In genomic region chr11:98655076-98655475, GRCm38 (mm10) we compare ENCODE assay signal across 10 mouse cellular contexts. TPM values are rescaled to one million over a fixed set of nuclear protein-coding genes. Genes with fewer than 3 reads are reported as not detected.
DNase-seq lines count a peak whose midpoint lies in the region; ATAC-seq and TF ChIP-seq lines count a peak whose summit lies in the region.
"Not testable (repeated sequence)": the region's sequence is repeated elsewhere in the genome, so short reads cannot be mapped to it uniquely, and the experiment has no call there.
"Had no signal": no experiment of that assay in that cellular context is flagged by ENCODE, and none has a peak within 500 bp of the region (broad histone marks: within the 10 kb centered on the region; RNA-seq: fewer than 3 reads in every experiment).

No protein-coding gene starts in this region.

- H3K36me3 ChIP-seq in heart, embryonic 12.5 days; kidney, embryonic 16.5 days (ENCODE audit: insufficient read depth, low read length); liver, postnatal 0 days (replicated peaks; ENCODE audit: insufficient read depth, low read length); neural tube, embryonic 11.5 days (ENCODE audit: control insufficient read depth, insufficient read depth, low read length); testis, adult 2 months (ENCODE audit: control insufficient read depth, insufficient read depth, low read length): not testable (repeated sequence)

- peak; percentile 80 for TF ChIP-seq CTCF in liver, postnatal 0 days (IDR thresholded peaks at IDR 0.05; ENCODE audit: low read depth)
- peak; percentile 78; the same call in 1 of the 2 replicates for TF ChIP-seq CTCF in testis, adult 2 months (IDR thresholded peaks at IDR 0.05; ENCODE audit: control insufficient read depth, insufficient read depth, insufficient replicate concordance, low read depth, low read length)

- not testable (repeated sequence) for H3K4me3 ChIP-seq in heart, embryonic 12.5 days; kidney, embryonic 16.5 days (ENCODE audit: low read length); liver, postnatal 0 days (ENCODE audit: low read depth, low read length); neural tube, embryonic 11.5 days (ENCODE audit: low read depth, low read length)
- H3K4me3 ChIP-seq in testis, adult 2 months (ENCODE audit: control insufficient read depth, low read depth, low read length) = peak overlapping the region; percentile 44; the same call in 1 of the 2 replicates

- H3K27ac ChIP-seq in heart, embryonic 12.5 days (ENCODE audit: poor library complexity, severe bottlenecking); kidney, embryonic 16.5 days (ENCODE audit: low read length); liver, postnatal 0 days (ENCODE audit: low read depth); neural tube, embryonic 11.5 days (ENCODE audit: low read depth, low read length); testis, adult 2 months (ENCODE audit: control insufficient read depth, insufficient read depth, low read depth, low read length): not testable (repeated sequence)

- 0 out of 2 replicates have a peak, but pooled peaks have one; percentile 6 for ATAC-seq in heart, embryonic 12.5 days (ENCODE audit: insufficient number of reproducible peaks, low FRiP score)
- peak; percentile 42; the same call in 1 of the 2 replicates for ATAC-seq in kidney, embryonic 16.5 days (ENCODE audit: low FRiP score, low TSS enrichment)
- ATAC-seq in liver, postnatal 0 days = peak; percentile 56
- ATAC-seq in neural tube, embryonic 11.5 days (ENCODE audit: insufficient read depth, low FRiP score, low TSS enrichment) = not testable (repeated sequence)

- not testable (repeated sequence) for TF ChIP-seq POLR2A in testis, adult 2 months (IDR thresholded peaks at IDR 0.05; ENCODE audit: control insufficient read depth, low read depth, low read length)

- peak; percentile 75 for DNase-seq in CD4-positive, CD25-positive, alpha-beta regulatory T cell, adult 2 months (ENCODE audit: low read depth, low spot score)
- DNase-seq in adrenal gland, postnatal 14 days = peak; percentile 80
- DNase-seq in embryo, embryonic 9.5 days (ENCODE audit: extremely low spot score) = peak; percentile 53
- DNase-seq in liver, postnatal 0 days = peak; percentile 69
- peak; percentile 50 for DNase-seq in neural tube, embryonic 11.5 days (ENCODE audit: low spot score)

- not testable (repeated sequence) for H3K4me1 ChIP-seq in heart, embryonic 12.5 days (replicated peaks); kidney, embryonic 16.5 days (ENCODE audit: insufficient read depth, low read length); liver, postnatal 0 days (ENCODE audit: insufficient read depth); neural tube, embryonic 11.5 days (ENCODE audit: control insufficient read depth, insufficient read depth, low read length); testis, adult 2 months (ENCODE audit: control insufficient read depth, insufficient read depth, low read length)

- H3K9me3 ChIP-seq in heart, embryonic 12.5 days (replicated peaks); kidney, embryonic 16.5 days (ENCODE audit: low read length); liver, postnatal 0 days (ENCODE audit: low read length); neural tube, embryonic 11.5 days (ENCODE audit: control insufficient read depth, low read length): not testable (repeated sequence)

- not testable (repeated sequence) for H3K4me2 ChIP-seq in heart, embryonic 12.5 days; kidney, embryonic 16.5 days (replicated peaks; ENCODE audit: low read depth, low read length); liver, postnatal 0 days (ENCODE audit: low read depth, low read length); neural tube, embryonic 11.5 days (ENCODE audit: low read depth)

- not testable (repeated sequence) for TF ChIP-seq EP300 in liver, postnatal 0 days (IDR thresholded peaks at IDR 0.05; ENCODE audit: low read depth)

- H3K9ac ChIP-seq in heart, embryonic 12.5 days; kidney, embryonic 16.5 days (replicated peaks; ENCODE audit: low read length); liver, postnatal 0 days (replicated peaks); neural tube, embryonic 11.5 days (ENCODE audit: low read length): not testable (repeated sequence)

- peaks cover 25% of the 10 kb centered on the region for H3K27me3 ChIP-seq in heart, embryonic 12.5 days (replicated peaks)
- not testable (repeated sequence) for H3K27me3 ChIP-seq in kidney, embryonic 16.5 days (ENCODE audit: insufficient read depth, low read length); liver, postnatal 0 days (ENCODE audit: insufficient read depth, low read length); neural tube, embryonic 11.5 days (ENCODE audit: control insufficient read depth, insufficient read depth, low read length); testis, adult 2 months (ENCODE audit: control insufficient read depth, insufficient read depth, low read length)

- 15% methylated on average over 7 of the region's 7 CpGs for WGBS in heart, embryonic 12.5 days
- 16% methylated on average over 7 of the region's 7 CpGs for WGBS in kidney, embryonic 16.5 days
- WGBS in liver, postnatal 0 days (ENCODE audit: insufficient replicate concordance) = 6% methylated on average over 7 of the region's 7 CpGs
- 13% methylated on average over 7 of the region's 7 CpGs for WGBS in neural tube, embryonic 11.5 days

RNA-seq across cellular contexts. Expression of gene Gsdma2, which starts 8.5 kb away (rescaled TPM):
- total RNA-seq in adrenal gland, postnatal 14 days (2021) = 1.0 and 2.0 TPM in 2 replicates
- not detected in 2 replicates for polyA plus RNA-seq in heart, embryonic 12.5 days (2016; fragmentation: Nextera tagmentation; extraction: Ambion mirVana)
- not detected in 2 replicates for polyA plus RNA-seq in kidney, embryonic 16.5 days (2015; fragmentation: Nextera tagmentation; extraction: Ambion mirVana)
- polyA plus RNA-seq in liver, postnatal 0 days (2015; fragmentation: Nextera tagmentation; extraction: Ambion mirVana) = not detected in 2 replicates
- 0.17 TPM in 1 of 2 replicates, not detected in the other for polyA plus RNA-seq in neural tube, embryonic 11.5 days (2014; fragmentation: Nextera tagmentation; extraction: Ambion mirVana)
- polyA plus RNA-seq in testis, adult 2 months (2012; rRNA removed) = 0.28 and 0.42 TPM in 2 replicates
- polyA plus RNA-seq: midbrain, embryonic 13.5 days had no signal

RNA-seq across cellular contexts. Expression of gene Gsdma, which starts 9.1 kb away (rescaled TPM):
- total RNA-seq in adrenal gland, postnatal 14 days (2021) = 0.11 TPM in 1 of 2 replicates, not detected in the other
- polyA plus RNA-seq in heart, embryonic 12.5 days (2016; fragmentation: Nextera tagmentation; extraction: Ambion mirVana) = not detected in 2 replicates
- polyA plus RNA-seq in kidney, embryonic 16.5 days (2015; fragmentation: Nextera tagmentation; extraction: Ambion mirVana) = not detected in 2 replicates
- polyA plus RNA-seq in liver, postnatal 0 days (2015; fragmentation: Nextera tagmentation; extraction: Ambion mirVana) = not detected in 2 replicates
- polyA plus RNA-seq in neural tube, embryonic 11.5 days (2014; fragmentation: Nextera tagmentation; extraction: Ambion mirVana) = not detected in 2 replicates
- polyA plus RNA-seq in testis, adult 2 months (2012; rRNA removed) = 5.5 and 6.7 TPM in 2 replicates
- total RNA-seq: adrenal gland, adult 8-10 months had no signal
- polyA plus RNA-seq: midbrain, embryonic 13.5 days had no signal

RNA-seq across cellular contexts. Expression of gene Psmd3, which starts 27.3 kb away (rescaled TPM):
- 114 TPM in 2 replicates for total RNA-seq in adrenal gland, postnatal 14 days (2021)
- polyA plus RNA-seq in heart, embryonic 12.5 days (2016; fragmentation: Nextera tagmentation; extraction: Ambion mirVana) = 184 and 190 TPM in 2 replicates
- 289 and 303 TPM in 2 replicates for polyA plus RNA-seq in kidney, embryonic 16.5 days (2015; fragmentation: Nextera tagmentation; extraction: Ambion mirVana)
- 67.5 and 71.0 TPM in 2 replicates for polyA plus RNA-seq in liver, postnatal 0 days (2015; fragmentation: Nextera tagmentation; extraction: Ambion mirVana)
- polyA plus RNA-seq in neural tube, embryonic 11.5 days (2014; fragmentation: Nextera tagmentation; extraction: Ambion mirVana) = 172 TPM in 2 replicates
- polyA plus RNA-seq in testis, adult 2 months (2012; rRNA removed) = 70.2 and 78.9 TPM in 2 replicates

RNA-seq across cellular contexts. Expression of gene Gsdma3, which starts 28.9 kb away (rescaled TPM):
- total RNA-seq in adrenal gland, postnatal 14 days (2021) = 25.4 and 31.6 TPM in 2 replicates
- not detected in 2 replicates for polyA plus RNA-seq in heart, embryonic 12.5 days (2016; fragmentation: Nextera tagmentation; extraction: Ambion mirVana)
- polyA plus RNA-seq in kidney, embryonic 16.5 days (2015; fragmentation: Nextera tagmentation; extraction: Ambion mirVana) = not detected in 2 replicates
- polyA plus RNA-seq in liver, postnatal 0 days (2015; fragmentation: Nextera tagmentation; extraction: Ambion mirVana) = not detected in 2 replicates
- not detected in 2 replicates for polyA plus RNA-seq in neural tube, embryonic 11.5 days (2014; fragmentation: Nextera tagmentation; extraction: Ambion mirVana)
- polyA plus RNA-seq in testis, adult 2 months (2012; rRNA removed) = 0.20 TPM in 2 replicates
- polyA plus RNA-seq: midbrain, embryonic 13.5 days had no signal

RNA-seq across cellular contexts. Expression of gene Gm12355, which starts 29.6 kb away (rescaled TPM):
- total RNA-seq in adrenal gland, postnatal 14 days (2021) = 15.0 and 17.2 TPM in 2 replicates
- polyA plus RNA-seq in heart, embryonic 12.5 days (2016; fragmentation: Nextera tagmentation; extraction: Ambion mirVana) = 0.18 and 0.47 TPM in 2 replicates
- 0.86 and 1.6 TPM in 2 replicates for polyA plus RNA-seq in kidney, embryonic 16.5 days (2015; fragmentation: Nextera tagmentation; extraction: Ambion mirVana)
- 0.33 and 0.39 TPM in 2 replicates for polyA plus RNA-seq in liver, postnatal 0 days (2015; fragmentation: Nextera tagmentation; extraction: Ambion mirVana)
- polyA plus RNA-seq in neural tube, embryonic 11.5 days (2014; fragmentation: Nextera tagmentation; extraction: Ambion mirVana) = 0.64 and 1.5 TPM in 2 replicates
- 0.11 and 0.16 TPM in 2 replicates for polyA plus RNA-seq in testis, adult 2 months (2012; rRNA removed)
